Mouse (Mus musculus) thymus, adult 18-20 months (tissue): ENCODE results near the gene Ear6.
"Not testable (repeated sequence)": the region's sequence is repeated elsewhere in the genome, so short reads cannot be mapped to it uniquely, and the experiment has no call there.

Source experiments
- DNase-seq, 2 experiments: peaks; one replicate each; pipeline ENCODE4 v3.0.0; 2022; ENCODE audit warnings: mixed read lengths in 2 of 2

The Ear6 gene

GRCm38 (mm10) chr14:51853399-51853798, at the start of gene Ear6:
TSS of gene Ear6 (plus strand) at chr14:51853699.
- no peak for DNase-seq

GRCm38 (mm10) chr14:51826625-51827024, 26.9 kb upstream of the Ear6 start:
- DNase-seq: no peak

- not testable (repeated sequence) for DNase-seq
Measured at GRCm38 (mm10) chr14:51827842-51828241, 25.7 kb upstream of the Ear6 start.

- DNase-seq: no peak
Measured at GRCm38 (mm10) chr14:51829188-51829587, 24.3 kb upstream of the Ear6 start.

- not testable (repeated sequence) for DNase-seq
Measured at GRCm38 (mm10) chr14:51838480-51838879, 15.0 kb upstream of the Ear6 start.

GRCm38 (mm10) chr14:51842250-51842649, 11.2 kb upstream of the Ear6 start:
- DNase-seq: no peak

- DNase-seq: no peak
Measured at GRCm38 (mm10) chr14:51842781-51843180, 10.7 kb upstream of the Ear6 start.

GRCm38 (mm10) chr14:51843882-51844281, 9.6 kb upstream of the Ear6 start:
- no peak for DNase-seq

- DNase-seq: no peak
Measured at GRCm38 (mm10) chr14:51846566-51846965, 6.9 kb upstream of the Ear6 start.

- not testable (repeated sequence) for DNase-seq
Measured at GRCm38 (mm10) chr14:51851006-51851405, 2.5 kb upstream of the Ear6 start.

- not testable (repeated sequence) for DNase-seq
Measured at GRCm38 (mm10) chr14:51855280-51855679, 1.8 kb downstream of the Ear6 start.

- not testable (repeated sequence) for DNase-seq
Measured at GRCm38 (mm10) chr14:51863603-51864002, 10.1 kb downstream of the Ear6 start.

- DNase-seq: no peak
Measured at GRCm38 (mm10) chr14:51870756-51871155, 17.3 kb downstream of the Ear6 start.

- DNase-seq: no peak
Measured at GRCm38 (mm10) chr14:51871741-51872140, 18.2 kb downstream of the Ear6 start.

- no peak for DNase-seq
Measured at GRCm38 (mm10) chr14:51877517-51877916, 24.0 kb downstream of the Ear6 start.

GRCm38 (mm10) chr14:51883527-51884030, 30.1 kb downstream of the Ear6 start:
- DNase-seq: peak; percentile 47 to 77

- no peak for DNase-seq
Measured at GRCm38 (mm10) chr14:51884031-51884544, 30.6 kb downstream of the Ear6 start.

- peak; percentile 88 to 94 for DNase-seq
Measured at GRCm38 (mm10) chr14:51884598-51885331, 31.3 kb downstream of the Ear6 start, which contains the start of gene Mettl17. TSS of gene Mettl17 (plus strand) at chr14:51884842.

GRCm38 (mm10) chr14:51886051-51886450, 32.6 kb downstream of the Ear6 start:
- no peak for DNase-seq

GRCm38 (mm10) chr14:51889833-51890232, 36.3 kb downstream of the Ear6 start:
- no peak for DNase-seq

GRCm38 (mm10) chr14:51892191-51892939, 38.9 kb downstream of the Ear6 start, which contains the start of gene Slc39a2:
TSS of gene Slc39a2 (plus strand) at chr14:51892889.
- DNase-seq: no peak

GRCm38 (mm10) chr14:51893094-51893794, 39.7 kb downstream of the Ear6 start:
- DNase-seq: no peak

- no peak for DNase-seq
Measured at GRCm38 (mm10) chr14:51893809-51894208, 40.3 kb downstream of the Ear6 start.
